Mouse (Mus musculus) embryonic facial prominence, embryonic 15.5 days (tissue): ENCODE data around the gene 4933434E20Rik. TPM values are rescaled to one million over a fixed set of nuclear protein-coding genes. Genes with fewer than 3 reads are reported as not detected.

Experiments used
- ATAC-seq: fragments of 200-750 bp; cut with Nextera tagmentation; 2 replicates; pipeline ENCODE4 v1.8.0; 2017; ENCODE audit warnings: low read depth, moderate TSS enrichment; ENCODE audit not compliant: insufficient number of reproducible peaks, low FRiP score, low TSS enrichment
- H3K27ac ChIP-seq: fragments of 300-500 bp; sonication (generic); replicated peaks from 2 replicates; pipeline ENCODE4 v1.5.1; 2015; ENCODE audit warnings: mild to moderate bottlenecking, inconsistent platforms
- H3K27me3 ChIP-seq: fragments of 300-500 bp; sonication (generic); 2 replicates; pipeline ENCODE4 v1.6.1; 2015; ENCODE audit warnings: inconsistent platforms
- H3K36me3 ChIP-seq: fragments of 300-500 bp; sonication (generic); 2 replicates; pipeline ENCODE4 v1.6.1; 2015; ENCODE audit warnings: mild to moderate bottlenecking, inconsistent platforms
- H3K4me1 ChIP-seq: fragments of 300-500 bp; sonication (generic); 2 replicates; pipeline ENCODE4 v1.6.1; 2015; ENCODE audit warnings: inconsistent platforms
- H3K4me2 ChIP-seq: fragments of 300-500 bp; sonication (generic); replicated peaks from 2 replicates; pipeline ENCODE4 v1.6.1; 2015; ENCODE audit warnings: mild to moderate bottlenecking, inconsistent platforms
- H3K4me3 ChIP-seq: fragments of 300-500 bp; sonication (generic); replicated peaks from 2 replicates; pipeline ENCODE4 v1.5.1; 2015; ENCODE audit warnings: mild to moderate bottlenecking, inconsistent platforms
- H3K9ac ChIP-seq: fragments of 300-500 bp; sonication (generic); 2 replicates; pipeline ENCODE4 v1.6.1; 2015; ENCODE audit warnings: inconsistent platforms
- H3K9me3 ChIP-seq: fragments of 300-500 bp; sonication (generic); replicated peaks from 2 replicates; pipeline ENCODE4 v1.6.1; 2016; ENCODE audit warnings: inconsistent platforms
- WGBS: fragments of 180-500 bp; shearing (Covaris S2); methylation state at CpG from one replicate; pipeline ENCODE4 v1.1.7; 2015; 5-methylcytosine and 5-hydroxymethylcytosine counted together
- polyA plus RNA-seq: library from polyadenylated mRNA; unstranded; fragments of >200 nt; fragmentation: Nextera tagmentation; extraction: Ambion mirVana; gene quantifications from 2 replicates; pipeline ENCODE4 v1.2.1, GENCODE M21; 2015

Gene 4933434E20Rik
- polyA plus RNA-seq, 1 experiment from 2014 or later: 149 TPM

DNA sequence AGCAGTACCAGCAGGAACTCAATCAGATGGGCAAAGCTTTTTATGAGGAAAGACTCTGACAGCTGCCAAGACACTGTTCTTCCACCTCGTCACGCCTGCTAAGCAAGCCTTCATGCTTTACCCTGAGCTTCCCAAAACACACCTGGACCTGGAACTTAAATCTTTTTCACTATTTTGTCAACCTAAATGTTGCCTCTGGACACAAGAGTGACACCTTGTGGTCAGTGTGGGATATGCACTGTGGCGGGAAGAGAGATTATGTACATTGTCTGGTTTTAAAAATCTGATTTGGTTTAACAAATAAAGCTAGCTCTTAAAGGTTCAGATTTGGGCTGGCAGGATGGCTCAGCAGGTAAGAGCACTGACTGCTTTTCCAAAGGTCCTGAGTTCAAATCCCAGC, 14.1 kb downstream of the 4933434E20Rik start:
- ATAC-seq: no peak
- H3K4me3 ChIP-seq: no peak overlapping the region
- no peaks in the 10 kb centered on the region for H3K9me3 ChIP-seq
- no peaks in the 10 kb centered on the region for H3K27me3 ChIP-seq
- H3K4me2 ChIP-seq: no peak overlapping the region
- H3K36me3 ChIP-seq: peaks cover 27% of the 10 kb centered on the region
- H3K4me1 ChIP-seq: no peaks in the 10 kb centered on the region
- H3K27ac ChIP-seq: no peak overlapping the region
- WGBS: 45% methylated on average over 3 of the region's 3 CpGs
- H3K9ac ChIP-seq: no peak overlapping the region

- Histone ChIP-seq H3K27ac (no peak overlapping the region), H3K9me3 (no peaks in the 10 kb centered on the region), H3K4me1 (no peaks in the 10 kb centered on the region), H3K27me3 (no peaks in the 10 kb centered on the region), H3K9ac (no peak overlapping the region), H3K36me3 (peaks cover 13% of the 10 kb centered on the region; the same call in 1 of the 2 replicates), H3K4me2 (no peak overlapping the region), H3K4me3 (no peak overlapping the region)
- WGBS: 90% methylated on average over 4 of the region's 4 CpGs
- no peak for ATAC-seq
Measured at GRCm38 (mm10) chr3:90067851-90068250, 16.4 kb downstream of the 4933434E20Rik start.

GRCm38 (mm10) chr3:90069688-90070087, 18.3 kb downstream of the 4933434E20Rik start:
- H3K9ac ChIP-seq: no peak overlapping the region
- H3K9me3 ChIP-seq: no peaks in the 10 kb centered on the region
- H3K27me3 ChIP-seq: no peaks in the 10 kb centered on the region
- no peak for ATAC-seq
- H3K4me3 ChIP-seq: no peak overlapping the region
- H3K27ac ChIP-seq: no peak overlapping the region
- H3K4me2 ChIP-seq: no peak overlapping the region
- H3K36me3 ChIP-seq: peaks cover 8% of the 10 kb centered on the region; the same call in 1 of the 2 replicates
- WGBS: 62% methylated on average over 7 of the region's 7 CpGs
- H3K4me1 ChIP-seq: no peaks in the 10 kb centered on the region

DNA sequence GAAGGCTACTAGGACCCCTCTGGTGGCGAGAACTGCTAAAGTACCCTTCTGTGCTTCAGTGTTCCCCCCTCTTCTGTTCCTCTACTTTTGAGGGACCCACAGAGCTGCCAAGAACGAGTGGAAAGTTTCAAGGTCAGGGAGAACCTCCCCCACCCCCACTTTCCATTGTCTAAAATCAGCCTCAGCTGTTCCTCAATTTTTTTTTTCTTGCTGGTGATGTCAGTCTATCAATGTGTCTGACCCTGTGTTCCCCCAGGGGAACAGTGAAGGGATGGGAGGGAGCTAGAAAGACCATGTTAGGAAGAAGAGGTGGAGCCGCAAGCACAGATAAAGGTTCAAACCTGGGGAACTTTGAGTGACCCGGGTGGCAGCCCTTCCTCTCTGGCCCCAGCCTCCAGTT, 20.9 kb downstream of the 4933434E20Rik start, which contains the start of gene Tpm3:
Gene Tpm3 (plus strand): TSS at position 356 of the 400 bp plus-strand sequence.
- ATAC-seq: no peak

GRCm38 (mm10) chr3:90076921-90077716, 25.7 kb downstream of the 4933434E20Rik start:
- Histone ChIP-seq H3K4me2 (0 out of 2 replicates have a peak overlapping the region, but pooled peaks have one; percentile 29), H3K27me3 (no peaks in the 10 kb centered on the region), H3K4me3 (no peak overlapping the region), H3K9ac (no peak overlapping the region), H3K36me3 (no peaks in the 10 kb centered on the region), H3K4me1 (peaks cover 29% of the 10 kb centered on the region), H3K27ac (no peak overlapping the region), H3K9me3 (no peaks in the 10 kb centered on the region)
- whole genome bisulfite sequencing: 11% methylated on average over 5 of the region's 5 CpGs
- ATAC-seq: no peak

More for the DNA sequence above, 20.9 kb downstream of the 4933434E20Rik start, which contains the start of gene Tpm3:
- H3K4me1 ChIP-seq: peaks cover 6% of the 10 kb centered on the region
- 68% methylated on average over 4 of the region's 4 CpGs for WGBS
- no peak within 1 kb of the TSS for H3K4me3 ChIP-seq
- no peak within 1 kb of the TSS for H3K9ac ChIP-seq
- no peaks in the 10 kb centered on the region for H3K9me3 ChIP-seq
- H3K27me3 ChIP-seq: no peaks in the 10 kb centered on the region
- no peak within 1 kb of the TSS for H3K27ac ChIP-seq
- no peaks in the 10 kb centered on the region for H3K36me3 ChIP-seq
- H3K4me2 ChIP-seq: no peak within 1 kb of the TSS

DNA sequence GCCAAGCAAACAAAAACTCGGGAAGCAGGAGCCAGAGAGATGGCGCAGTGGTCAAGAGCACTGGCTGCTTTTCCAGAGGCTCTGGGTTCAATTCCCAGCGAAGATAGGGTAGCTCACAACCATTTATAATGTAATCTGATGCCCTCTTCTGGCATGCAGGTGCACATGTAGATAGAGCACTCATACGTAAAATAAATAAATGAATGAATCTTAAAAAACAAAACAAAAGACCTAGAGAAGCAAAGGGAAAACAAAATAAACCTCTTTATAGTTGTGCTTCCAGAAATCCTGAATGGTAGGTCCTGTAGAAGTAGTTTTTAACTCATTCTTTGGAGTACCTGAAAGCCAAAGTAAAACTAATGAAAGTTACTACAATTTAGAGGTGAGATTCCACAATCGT, 26.8 kb downstream of the 4933434E20Rik start:
- Histone ChIP-seq H3K9me3 (no peaks in the 10 kb centered on the region), H3K36me3 (no peaks in the 10 kb centered on the region), H3K27me3 (no peaks in the 10 kb centered on the region), H3K9ac (no peak overlapping the region), H3K27ac (no peak overlapping the region; the same call in 1 of the 2 replicates), H3K4me1 (peaks cover 39% of the 10 kb centered on the region), H3K4me2 (no peak overlapping the region), H3K4me3 (no peak overlapping the region)
- WGBS: 46% methylated on average over 5 of the region's 5 CpGs
- no peak for ATAC-seq

- peak overlapping the region; percentile 99 for H3K27ac ChIP-seq
- peak overlapping the region; percentile 66 for H3K4me2 ChIP-seq
- WGBS: under 1% methylated on average over 33 of the region's 33 CpGs
- no peaks in the 10 kb centered on the region for H3K36me3 ChIP-seq
- H3K9ac ChIP-seq: peak overlapping the region; percentile 85
- H3K27me3 ChIP-seq: no peaks in the 10 kb centered on the region
- peak; percentile 97 for ATAC-seq
- H3K9me3 ChIP-seq: no peaks in the 10 kb centered on the region
- peak overlapping the region; percentile 88 for H3K4me3 ChIP-seq
- H3K4me1 ChIP-seq: peaks cover 50% of the 10 kb centered on the region
Measured at GRCm38 (mm10) chr3:90079133-90079762, 27.8 kb downstream of the 4933434E20Rik start.

GRCm38 (mm10) chr3:90079763-90080497, 28.5 kb downstream of the 4933434E20Rik start:
- Histone ChIP-seq H3K4me2 (peak overlapping the region; percentile 66), H3K27ac (peak overlapping the region; percentile 99), H3K27me3 (no peaks in the 10 kb centered on the region), H3K4me3 (peak overlapping the region; percentile 88), H3K9me3 (no peaks in the 10 kb centered on the region), H3K9ac (peak overlapping the region; percentile 85), H3K36me3 (no peaks in the 10 kb centered on the region), H3K4me1 (peaks cover 56% of the 10 kb centered on the region)
- ATAC-seq: peak; percentile 63
- 0% methylated on average over 53 of the region's 53 CpGs for WGBS

- H3K9ac ChIP-seq: peak overlapping the region; percentile 85
- H3K4me3 ChIP-seq: peak overlapping the region; percentile 88
- ATAC-seq: no peak
- peak overlapping the region; percentile 99 for H3K27ac ChIP-seq
- peaks cover 62% of the 10 kb centered on the region for H3K4me1 ChIP-seq
- H3K9me3 ChIP-seq: no peaks in the 10 kb centered on the region
- 0% methylated on average over 6 of the region's 6 CpGs for WGBS
- peak overlapping the region; percentile 66 for H3K4me2 ChIP-seq
- H3K27me3 ChIP-seq: no peaks in the 10 kb centered on the region
- no peaks in the 10 kb centered on the region for H3K36me3 ChIP-seq
Measured at GRCm38 (mm10) chr3:90080498-90080863, 29.0 kb downstream of the 4933434E20Rik start.

- whole genome bisulfite sequencing: 69% methylated on average over 5 of the region's 5 CpGs
- ATAC-seq: no peak
- H3K27ac ChIP-seq: peak overlapping the region; percentile 34; the same call in 1 of the 2 replicates
Measured at GRCm38 (mm10) chr3:90081365-90082240, 30.2 kb downstream of the 4933434E20Rik start.

More at GRCm38 (mm10) chr3:90081365-90082240, 30.2 kb downstream of the 4933434E20Rik start:
- H3K4me2 ChIP-seq: peak overlapping the region; percentile 66
- no peaks in the 10 kb centered on the region for H3K36me3 ChIP-seq
- H3K9ac ChIP-seq: peak overlapping the region; percentile 18; the same call in 1 of the 2 replicates
- H3K4me1 ChIP-seq: peaks cover 62% of the 10 kb centered on the region
- peak overlapping the region; percentile 88 for H3K4me3 ChIP-seq
- H3K9me3 ChIP-seq: no peaks in the 10 kb centered on the region
- H3K27me3 ChIP-seq: no peaks in the 10 kb centered on the region
